Mouse (Mus musculus): ENCODE measurements around the gene Anapc7. TPM values are rescaled to one million over a fixed set of nuclear protein-coding genes. Genes with fewer than 3 reads are reported as not detected.

Anapc7 gene
- polyA plus RNA-seq, 2 experiments = 27.6 to 49.8 TPM

DNA sequence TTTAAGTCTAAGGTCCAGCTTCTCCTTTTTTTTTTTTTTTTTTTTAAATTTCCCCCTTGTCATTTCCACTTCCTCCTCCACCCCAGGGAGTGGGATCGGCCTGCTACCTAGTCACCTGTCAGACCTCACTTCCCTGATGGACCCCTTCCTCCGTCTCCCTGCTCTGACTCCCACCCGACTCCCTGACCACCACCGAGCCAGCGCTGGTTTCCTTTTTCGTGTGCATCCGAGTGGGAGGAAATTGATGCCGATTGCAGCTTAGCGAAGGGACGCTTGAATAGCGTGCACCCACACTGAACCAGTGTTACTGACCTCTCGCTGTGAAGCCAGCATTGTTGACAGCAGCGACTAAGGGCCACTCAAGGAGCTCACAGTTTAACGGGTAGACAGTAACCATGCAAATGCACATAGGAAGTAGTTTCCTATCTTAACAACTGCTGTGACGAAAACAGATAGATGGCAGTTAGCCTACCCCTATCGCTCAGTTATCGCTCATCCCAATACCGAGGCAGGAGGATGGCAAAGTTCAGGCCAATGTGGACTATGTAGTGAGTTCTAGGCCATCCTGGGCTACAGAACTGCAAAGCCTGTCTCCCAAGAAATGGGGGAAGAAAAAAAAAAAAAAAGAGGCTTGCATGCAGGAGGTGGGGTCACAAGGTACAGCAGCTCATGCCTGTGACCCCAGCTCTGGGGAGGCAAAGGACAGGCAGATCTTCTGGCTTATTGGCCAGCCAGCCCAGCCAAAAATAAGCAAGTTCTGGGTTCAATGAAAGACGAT, 29.1 kb upstream of the Anapc7 start:
- Histone ChIP-seq H3K27me3 (ENCODE audit: control insufficient read depth, insufficient read depth, low read length) (no peaks in the 10 kb centered on the region), H3K27ac (replicated peaks; ENCODE audit: low read depth, low read length) (no peak overlapping the region), H3K4me2 (replicated peaks; ENCODE audit: low read depth, low read length, severe bottlenecking) (peak overlapping the region; percentile 67), H3K9me3 (ENCODE audit: control insufficient read depth, low read length) (no peaks in the 10 kb centered on the region), H3K4me3 (replicated peaks; ENCODE audit: low read length) (peak overlapping the region; percentile 79), H3K4me1 (ENCODE audit: control insufficient read depth, insufficient read depth, low read length) (peaks cover 7% of the 10 kb centered on the region; the same call in 1 of the 2 replicates), H3K36me3 (ENCODE audit: control insufficient read depth, insufficient read depth, low read length) (peaks cover 15% of the 10 kb centered on the region; the same call in 1 of the 2 replicates), H3K9ac (ENCODE audit: low read depth, low read length, severe bottlenecking) (peak overlapping the region; percentile 74)
- ATAC-seq (ENCODE audit: low FRiP score, low read depth) (no peak), DNase-seq (ENCODE audit: low spot score) (no peak)
- no peak for TF ChIP-seq POLR2A (IDR thresholded peaks at IDR 0.05; ENCODE audit: borderline replicate concordance, extremely low read depth, insufficient read depth, insufficient read length)
- WGBS = 19% methylated on average over 19 of the region's 19 CpGs

DNA sequence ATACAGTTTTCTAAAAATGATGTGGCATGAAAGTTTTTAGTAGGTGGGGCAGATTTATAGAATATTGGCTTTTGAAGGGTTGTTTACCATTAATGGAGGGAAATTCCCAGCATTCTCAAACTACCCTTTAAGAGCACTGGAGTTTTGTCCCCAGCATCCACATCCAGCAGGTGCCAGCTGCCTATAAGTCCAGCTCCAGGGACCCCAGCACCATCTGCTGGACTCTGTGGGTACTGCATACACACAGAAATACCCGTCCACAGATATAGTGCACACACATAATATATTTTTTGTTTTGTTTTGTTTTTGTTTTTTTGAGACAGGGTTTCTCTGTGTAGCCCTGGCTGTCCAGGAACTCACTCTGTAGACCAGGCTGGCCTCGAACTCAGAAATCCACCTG, 27.6 kb upstream of the Anapc7 start:
- H3K9ac ChIP-seq (ENCODE audit: low read depth, low read length, severe bottlenecking) = no peak overlapping the region
- no peak overlapping the region for H3K27ac ChIP-seq (replicated peaks; ENCODE audit: low read depth, low read length)
- DNase-seq (ENCODE audit: low spot score) (peak; percentile 58), ATAC-seq (ENCODE audit: low FRiP score, low read depth) (no peak)
- H3K27me3 ChIP-seq (ENCODE audit: control insufficient read depth, insufficient read depth, low read length) = no peaks in the 10 kb centered on the region
- no peak for TF ChIP-seq POLR2A (IDR thresholded peaks at IDR 0.05; ENCODE audit: borderline replicate concordance, extremely low read depth, insufficient read depth, insufficient read length)
- no peak overlapping the region for H3K4me2 ChIP-seq (replicated peaks; ENCODE audit: low read depth, low read length, severe bottlenecking)
- WGBS = 68% methylated on average over 2 of the region's 2 CpGs
- H3K4me1 ChIP-seq (ENCODE audit: control insufficient read depth, insufficient read depth, low read length) = peaks cover 7% of the 10 kb centered on the region; the same call in 1 of the 2 replicates
- H3K9me3 ChIP-seq (ENCODE audit: control insufficient read depth, low read length) = no peaks in the 10 kb centered on the region
- H3K4me3 ChIP-seq (replicated peaks; ENCODE audit: low read length) = no peak overlapping the region
- peaks cover 28% of the 10 kb centered on the region for H3K36me3 ChIP-seq (ENCODE audit: control insufficient read depth, insufficient read depth, low read length)

DNA sequence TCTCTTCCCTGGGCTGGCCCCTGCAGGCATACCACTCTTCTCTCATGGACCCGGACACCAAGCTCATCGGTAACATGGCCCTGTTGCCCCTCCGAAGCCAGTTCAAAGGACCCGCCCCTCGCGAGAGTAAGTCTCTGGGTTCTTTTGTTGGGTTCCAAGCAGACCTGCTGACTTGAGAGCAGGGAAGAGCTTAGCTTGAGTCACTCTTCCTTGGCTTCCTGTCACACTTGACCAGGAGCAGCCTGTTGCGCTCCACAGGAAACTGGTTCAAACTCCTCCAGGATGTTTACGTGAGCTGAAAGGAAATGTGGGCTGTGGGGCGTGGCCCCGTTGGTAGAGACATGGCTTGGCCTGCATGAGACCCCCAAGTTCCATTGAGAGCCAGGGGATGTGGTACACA, 24.7 kb upstream of the Anapc7 start:
- no peak overlapping the region for H3K9ac ChIP-seq (ENCODE audit: low read depth, low read length, severe bottlenecking)
- no peak for TF ChIP-seq POLR2A (IDR thresholded peaks at IDR 0.05; ENCODE audit: borderline replicate concordance, extremely low read depth, insufficient read depth, insufficient read length)
- no peaks in the 10 kb centered on the region for H3K27me3 ChIP-seq (ENCODE audit: control insufficient read depth, insufficient read depth, low read length)
- 87% methylated on average over 10 of the region's 10 CpGs for WGBS
- peaks cover 7% of the 10 kb centered on the region; the same call in 1 of the 2 replicates for H3K4me1 ChIP-seq (ENCODE audit: control insufficient read depth, insufficient read depth, low read length)
- H3K4me2 ChIP-seq (replicated peaks; ENCODE audit: low read depth, low read length, severe bottlenecking) = no peak overlapping the region
- no peak overlapping the region for H3K27ac ChIP-seq (replicated peaks; ENCODE audit: low read depth, low read length)
- no peak overlapping the region for H3K4me3 ChIP-seq (replicated peaks; ENCODE audit: low read length)
- DNase-seq (ENCODE audit: low spot score) (no peak), ATAC-seq (ENCODE audit: low FRiP score, low read depth) (no peak)
- H3K9me3 ChIP-seq (ENCODE audit: control insufficient read depth, low read length) = no peaks in the 10 kb centered on the region
- peaks cover 48% of the 10 kb centered on the region for H3K36me3 ChIP-seq (ENCODE audit: control insufficient read depth, insufficient read depth, low read length)

DNA sequence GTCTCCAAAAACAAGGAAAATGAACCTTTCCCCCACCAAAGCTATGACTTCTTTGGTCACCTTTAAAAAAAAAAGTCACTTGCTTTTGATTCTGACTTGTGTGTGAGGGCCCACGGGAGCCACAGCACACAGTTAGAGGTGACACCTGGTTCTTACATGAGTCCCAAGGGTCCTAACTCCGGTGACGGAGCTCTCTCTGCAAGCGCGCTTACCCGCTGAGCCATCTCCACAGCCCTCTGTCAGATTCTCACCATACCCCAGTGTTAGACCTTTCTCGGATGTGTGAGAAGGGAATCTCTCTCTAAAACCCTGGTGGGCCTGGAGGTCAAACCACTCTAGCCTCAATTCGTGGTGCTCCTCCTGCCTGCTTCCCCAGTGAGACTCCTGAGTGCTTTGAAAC, 24.0 kb upstream of the Anapc7 start:
- H3K27me3 ChIP-seq (ENCODE audit: control insufficient read depth, insufficient read depth, low read length) = no peaks in the 10 kb centered on the region
- peaks cover 55% of the 10 kb centered on the region for H3K36me3 ChIP-seq (ENCODE audit: control insufficient read depth, insufficient read depth, low read length)
- no peak for DNase-seq (ENCODE audit: low spot score)
- H3K4me1 ChIP-seq (ENCODE audit: control insufficient read depth, insufficient read depth, low read length) = peaks cover 5% of the 10 kb centered on the region; the same call in 1 of the 2 replicates
- WGBS = 87% methylated on average over 8 of the region's 8 CpGs
- H3K9ac ChIP-seq (ENCODE audit: low read depth, low read length, severe bottlenecking) = no peak overlapping the region
- TF ChIP-seq POLR2A (IDR thresholded peaks at IDR 0.05; ENCODE audit: borderline replicate concordance, extremely low read depth, insufficient read depth, insufficient read length) = no peak
- no peak overlapping the region for H3K4me3 ChIP-seq (replicated peaks; ENCODE audit: low read length)
- no peak overlapping the region for H3K4me2 ChIP-seq (replicated peaks; ENCODE audit: low read depth, low read length, severe bottlenecking)
- H3K9me3 ChIP-seq (ENCODE audit: control insufficient read depth, low read length) = no peaks in the 10 kb centered on the region
- no peak overlapping the region for H3K27ac ChIP-seq (replicated peaks; ENCODE audit: low read depth, low read length)
- no peak for ATAC-seq (ENCODE audit: low FRiP score, low read depth)

DNA sequence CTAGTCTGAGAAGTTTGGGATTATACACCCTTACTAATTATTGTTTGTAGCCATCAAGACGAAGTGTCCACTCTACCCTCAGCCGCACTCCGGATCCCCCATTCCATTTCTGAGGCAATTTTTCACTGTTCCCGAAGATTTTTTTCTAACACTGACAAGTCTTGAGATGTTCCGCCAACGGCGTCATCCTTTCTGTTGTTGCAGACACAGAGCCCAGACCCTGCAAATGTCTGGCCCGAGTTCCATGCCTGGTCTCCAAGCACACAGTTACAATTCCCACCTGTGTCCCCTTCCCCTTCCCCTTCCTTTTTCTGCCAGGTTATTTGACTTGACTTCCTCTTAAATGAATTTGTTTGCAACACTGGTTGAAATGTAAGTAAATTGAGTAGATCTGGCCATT, 21.6 kb upstream of the Anapc7 start:
- Histone ChIP-seq H3K36me3 (ENCODE audit: control insufficient read depth, insufficient read depth, low read length) (peaks cover 76% of the 10 kb centered on the region), H3K4me2 (replicated peaks; ENCODE audit: low read depth, low read length, severe bottlenecking) (no peak overlapping the region), H3K27ac (replicated peaks; ENCODE audit: low read depth, low read length) (no peak overlapping the region), H3K4me1 (ENCODE audit: control insufficient read depth, insufficient read depth, low read length) (no peaks in the 10 kb centered on the region), H3K27me3 (ENCODE audit: control insufficient read depth, insufficient read depth, low read length) (no peaks in the 10 kb centered on the region), H3K9ac (ENCODE audit: low read depth, low read length, severe bottlenecking) (no peak overlapping the region), H3K9me3 (ENCODE audit: control insufficient read depth, low read length) (no peaks in the 10 kb centered on the region), H3K4me3 (replicated peaks; ENCODE audit: low read length) (no peak overlapping the region)
- 92% methylated on average over 8 of the region's 8 CpGs for WGBS
- no peak for TF ChIP-seq POLR2A (IDR thresholded peaks at IDR 0.05; ENCODE audit: borderline replicate concordance, extremely low read depth, insufficient read depth, insufficient read length)
- ATAC-seq (ENCODE audit: low FRiP score, low read depth) = no peak
- DNase-seq (ENCODE audit: low spot score) = no peak
